Mouse (Mus musculus) liver, embryonic 12.5 days (tissue): ENCODE measurements around the gene Ugt1a8. TPM values are rescaled to one million over a fixed set of nuclear protein-coding genes. Genes with fewer than 3 reads are reported as not detected.
"Not testable (repeated sequence)": the region's sequence is repeated elsewhere in the genome, so short reads cannot be mapped to it uniquely, and the experiment has no call there.

ENCODE experiments used
- ATAC-seq: fragments of 200-750 bp; cut with Nextera tagmentation; 2 replicates; pipeline ENCODE4 v1.8.0; 2017; ENCODE audit warnings: moderate number of reproducible peaks, mild to moderate bottlenecking, moderate library complexity
- H3K27ac ChIP-seq: fragments of 300-500 bp; sonication (generic); 2 replicates; pipeline ENCODE4 v1.5.1; 2016; ENCODE audit warnings: mild to moderate bottlenecking
- H3K27me3 ChIP-seq: fragments of 300-500 bp; sonication (generic); replicated peaks from 2 replicates; pipeline ENCODE4 v1.6.1; 2016; ENCODE audit warnings: mild to moderate bottlenecking, moderate library complexity
- H3K36me3 ChIP-seq: fragments of 300-500 bp; sonication (generic); 2 replicates; pipeline ENCODE4 v1.6.1; 2016; ENCODE audit warnings: mild to moderate bottlenecking, moderate library complexity
- H3K4me1 ChIP-seq: fragments of 300-500 bp; sonication (generic); 2 replicates; pipeline ENCODE4 v1.6.1; 2016
- H3K4me2 ChIP-seq: fragments of 300-500 bp; sonication (generic); 2 replicates; pipeline ENCODE4 v1.6.1; 2016; ENCODE audit warnings: mild to moderate bottlenecking, moderate library complexity
- H3K4me3 ChIP-seq: fragments of 300-500 bp; sonication (generic); 2 replicates; pipeline ENCODE4 v1.5.1; 2016; ENCODE audit warnings: mild to moderate bottlenecking, moderate library complexity
- H3K9ac ChIP-seq: fragments of 300-500 bp; sonication (generic); 2 replicates; pipeline ENCODE4 v1.6.1; 2016; ENCODE audit warnings: mild to moderate bottlenecking, moderate library complexity
- H3K9me3 ChIP-seq: fragments of 300-500 bp; sonication (generic); replicated peaks from 2 replicates; pipeline ENCODE4 v1.6.1; 2016; ENCODE audit warnings: mild to moderate bottlenecking, moderate library complexity
- WGBS: fragments of 180-500 bp; shearing (Covaris S2); methylation state at CpG from one replicate; pipeline ENCODE4 v1.1.7; 2016; ENCODE audit not compliant: insufficient replicate concordance; 5-methylcytosine and 5-hydroxymethylcytosine counted together
- polyA plus RNA-seq: library from polyadenylated mRNA; unstranded; fragments of >200 nt; fragmentation: Nextera tagmentation; extraction: Ambion mirVana; gene quantifications from 2 replicates; pipeline ENCODE4 v1.2.1, GENCODE M21; 2016

Gene Ugt1a8
- polyA plus RNA-seq, 1 experiment from 2014 or later, result not detected

GRCm38 (mm10) chr1:88218051-88218450 lies 130.4 kb downstream of the Ugt1a8 start:
- 61% methylated on average over 9 of the region's 9 CpGs for WGBS
- Histone ChIP-seq H3K4me2 (no peak overlapping the region), H3K9me3 (peaks cover 41% of the 10 kb centered on the region), H3K36me3 (no peaks in the 10 kb centered on the region), H3K27ac (no peak overlapping the region), H3K27me3 (no peaks in the 10 kb centered on the region), H3K4me3 (no peak overlapping the region), H3K9ac (no peak overlapping the region), H3K4me1 (no peaks in the 10 kb centered on the region)
- ATAC-seq, result no peak

DNA sequence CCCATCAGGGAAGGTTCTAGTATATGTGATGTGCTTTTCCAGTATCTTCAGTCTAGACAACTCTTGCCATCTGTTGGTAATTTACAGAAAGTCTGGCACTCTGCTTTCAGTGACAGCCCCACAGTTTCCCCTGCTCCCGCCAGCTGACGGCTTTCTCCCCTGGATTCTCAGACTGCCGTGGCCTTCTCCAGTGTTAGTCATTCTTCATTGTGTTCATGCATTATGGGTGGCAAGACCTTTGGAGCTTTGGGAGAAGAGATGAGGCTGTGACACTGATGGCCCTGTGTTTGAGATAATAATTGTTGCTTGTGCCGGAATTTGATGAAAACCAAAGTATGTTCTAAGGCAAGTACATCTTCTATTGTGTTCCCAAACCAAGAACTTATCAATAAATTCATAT lies 131.0 kb downstream of the Ugt1a8 start:
- no peaks in the 10 kb centered on the region for H3K36me3 ChIP-seq
- H3K4me2 ChIP-seq, result no peak overlapping the region
- no peaks in the 10 kb centered on the region for H3K4me1 ChIP-seq
- no peak for ATAC-seq
- H3K9me3 ChIP-seq, result peaks cover 36% of the 10 kb centered on the region
- no peak overlapping the region for H3K27ac ChIP-seq
- H3K4me3 ChIP-seq, result no peak overlapping the region
- no peaks in the 10 kb centered on the region for H3K27me3 ChIP-seq
- no peak overlapping the region for H3K9ac ChIP-seq
- WGBS, result 40% methylated on average over 4 of the region's 4 CpGs

DNA sequence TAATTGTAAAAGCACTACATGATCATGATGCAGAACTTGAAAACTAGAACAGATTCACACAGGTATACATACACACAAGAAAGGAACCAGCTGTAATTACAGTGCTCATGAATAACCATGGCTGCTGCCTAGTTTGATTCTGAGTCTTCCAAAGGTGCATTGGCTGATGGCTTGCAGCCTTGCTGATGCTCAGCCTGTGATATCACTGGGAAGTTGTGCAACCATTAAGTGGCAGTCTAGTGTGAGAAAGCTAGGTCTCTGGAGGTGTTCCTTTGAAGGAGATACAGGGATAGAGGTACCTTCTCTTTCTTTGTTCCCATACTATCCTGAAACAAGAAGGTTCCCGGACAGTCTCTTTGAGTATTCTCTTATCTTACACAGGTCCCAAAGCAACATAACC lies 131.4 kb downstream of the Ugt1a8 start:
- Histone ChIP-seq H3K9ac (no peak overlapping the region), H3K4me3 (no peak overlapping the region), H3K27ac (no peak overlapping the region), H3K9me3 (peaks cover 31% of the 10 kb centered on the region), H3K4me2 (no peak overlapping the region), H3K4me1 (no peaks in the 10 kb centered on the region), H3K36me3 (no peaks in the 10 kb centered on the region), H3K27me3 (no peaks in the 10 kb centered on the region)
- no peak for ATAC-seq
- WGBS, result 15% methylated on average over 1 of the region's 1 CpGs

DNA sequence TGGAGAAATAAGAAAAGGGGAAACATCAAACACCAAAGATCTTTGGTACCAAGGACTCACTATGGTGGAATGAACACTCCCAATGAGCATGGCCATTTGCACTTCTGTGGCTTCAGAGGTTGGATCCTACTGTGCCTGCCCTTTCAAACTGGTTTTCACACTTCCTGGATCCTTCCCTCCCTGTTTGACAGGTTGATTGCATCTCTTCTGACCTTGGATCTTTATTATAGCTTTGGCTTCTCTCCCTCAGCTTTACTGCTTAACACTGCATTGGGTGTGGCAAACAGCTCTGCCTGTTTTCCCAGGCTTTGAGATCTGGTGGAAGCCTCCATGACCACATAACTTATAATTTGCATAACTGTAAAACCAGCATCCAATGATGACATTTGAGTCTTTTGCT lies 132.7 kb downstream of the Ugt1a8 start:
- no peak overlapping the region for H3K27ac ChIP-seq
- no peaks in the 10 kb centered on the region for H3K4me1 ChIP-seq
- no peak overlapping the region for H3K4me3 ChIP-seq
- H3K9me3 ChIP-seq, result peaks cover 21% of the 10 kb centered on the region
- no peaks in the 10 kb centered on the region for H3K27me3 ChIP-seq
- H3K4me2 ChIP-seq, result no peak overlapping the region
- H3K36me3 ChIP-seq, result no peaks in the 10 kb centered on the region
- no peak for ATAC-seq
- no peak overlapping the region for H3K9ac ChIP-seq

GRCm38 (mm10) chr1:88222216-88222615 lies 134.6 kb downstream of the Ugt1a8 start:
- Histone ChIP-seq H3K27me3 (no peaks in the 10 kb centered on the region), H3K4me2 (no peak overlapping the region), H3K4me1 (no peaks in the 10 kb centered on the region), H3K36me3 (no peaks in the 10 kb centered on the region), H3K4me3 (no peak overlapping the region), H3K27ac (no peak overlapping the region), H3K9ac (no peak overlapping the region), H3K9me3 (peaks cover 22% of the 10 kb centered on the region)
- no peak for ATAC-seq
- 38% methylated on average over 2 of the region's 2 CpGs for WGBS

GRCm38 (mm10) chr1:88223011-88223515 lies 135.4 kb downstream of the Ugt1a8 start:
- ATAC-seq, H3K36me3 ChIP-seq, H3K27ac ChIP-seq, H3K4me2 ChIP-seq, H3K4me1 ChIP-seq, H3K9ac ChIP-seq, H3K27me3 ChIP-seq, H3K4me3 ChIP-seq: not testable (repeated sequence)
- peaks cover 24% of the 10 kb centered on the region for H3K9me3 ChIP-seq

GRCm38 (mm10) chr1:88223591-88223990 lies 136.0 kb downstream of the Ugt1a8 start:
- WGBS, result 28% methylated on average over 1 of the region's 1 CpGs
- H3K4me1 ChIP-seq, result no peaks in the 10 kb centered on the region
- H3K4me2 ChIP-seq, result no peak overlapping the region
- H3K9ac ChIP-seq, result no peak overlapping the region
- H3K36me3 ChIP-seq, result no peaks in the 10 kb centered on the region
- ATAC-seq, result no peak
- no peak overlapping the region for H3K27ac ChIP-seq
- H3K27me3 ChIP-seq, result no peaks in the 10 kb centered on the region
- H3K9me3 ChIP-seq, result peaks cover 28% of the 10 kb centered on the region
- no peak overlapping the region for H3K4me3 ChIP-seq

GRCm38 (mm10) chr1:88224029-88224776 lies 136.6 kb downstream of the Ugt1a8 start:
- no peak for ATAC-seq
- 48% methylated on average over 2 of the region's 2 CpGs for whole genome bisulfite sequencing
- Histone ChIP-seq H3K27ac (no peak overlapping the region), H3K4me2 (no peak overlapping the region), H3K4me1 (no peaks in the 10 kb centered on the region), H3K9ac (no peak overlapping the region), H3K27me3 (no peaks in the 10 kb centered on the region), H3K4me3 (no peak overlapping the region), H3K36me3 (no peaks in the 10 kb centered on the region), H3K9me3 (peaks cover 32% of the 10 kb centered on the region)

DNA sequence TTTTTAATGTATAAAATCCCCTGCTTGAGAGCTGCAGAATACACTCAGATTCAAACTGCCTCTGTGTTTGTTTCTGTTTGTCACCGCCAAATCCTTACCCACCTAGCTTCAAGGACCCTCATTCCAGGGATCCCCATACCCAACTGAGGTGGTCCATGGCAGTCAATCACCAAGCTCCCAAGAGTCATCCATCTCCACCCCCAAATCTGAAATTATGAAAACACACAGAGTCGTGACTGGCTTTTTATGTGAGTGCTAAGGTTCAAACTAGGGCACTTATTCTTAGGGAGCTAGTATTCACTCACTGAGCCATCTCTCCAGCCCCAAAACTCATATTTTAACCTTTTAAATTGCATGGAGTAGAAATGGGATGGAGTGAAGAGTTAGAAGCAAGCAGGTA lies 137.7 kb downstream of the Ugt1a8 start:
- not testable (repeated sequence) for H3K27me3 ChIP-seq, H3K4me2 ChIP-seq, H3K9ac ChIP-seq, H3K4me1 ChIP-seq, ATAC-seq, H3K27ac ChIP-seq, H3K36me3 ChIP-seq, H3K4me3 ChIP-seq
- WGBS, result 21% methylated on average over 2 of the region's 2 CpGs
- peaks cover 42% of the 10 kb centered on the region for H3K9me3 ChIP-seq

GRCm38 (mm10) chr1:88225741-88226140 lies 138.1 kb downstream of the Ugt1a8 start:
- Histone ChIP-seq H3K36me3 (no peaks in the 10 kb centered on the region), H3K27me3 (no peaks in the 10 kb centered on the region), H3K4me2 (no peak overlapping the region), H3K27ac (no peak overlapping the region), H3K4me3 (no peak overlapping the region), H3K4me1 (no peaks in the 10 kb centered on the region), H3K9ac (no peak overlapping the region), H3K9me3 (peaks cover 47% of the 10 kb centered on the region)
- ATAC-seq, result no peak

DNA sequence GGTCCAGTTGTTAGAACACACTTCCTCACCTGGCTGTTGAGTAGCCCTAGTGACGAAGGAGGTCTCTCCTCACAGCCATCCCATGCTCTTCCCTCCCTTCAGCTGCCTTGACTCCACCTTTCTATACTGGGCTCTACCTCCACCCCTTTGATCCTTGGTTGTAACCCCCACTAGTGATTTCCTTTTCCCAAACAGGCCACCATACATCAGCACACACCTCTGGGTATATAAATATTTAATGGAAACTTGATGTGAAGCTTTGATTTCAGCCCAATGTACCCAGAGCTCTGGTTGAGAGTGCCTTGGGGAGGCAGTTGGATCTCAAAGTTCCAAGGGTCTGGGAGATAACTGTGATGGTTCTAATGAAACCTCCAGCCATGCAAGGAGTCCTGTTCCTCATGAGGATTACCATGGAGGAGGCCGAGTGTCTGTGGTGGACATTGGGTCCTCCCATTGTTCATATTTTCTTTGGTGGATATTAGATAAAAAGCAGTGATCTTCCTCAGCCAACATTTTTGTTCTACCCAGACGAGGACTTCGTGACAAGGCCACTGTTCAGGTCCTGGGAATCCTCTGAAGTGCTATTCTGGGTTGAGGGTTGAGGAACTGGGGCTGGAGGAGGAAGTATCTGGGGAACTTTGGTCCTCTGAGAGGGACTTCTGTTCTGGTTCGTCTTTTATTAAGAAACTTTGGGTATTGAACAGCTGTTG lies 139.2 kb downstream of the Ugt1a8 start, which contains the start of gene Mroh2a:
TSS of gene Mroh2a (plus strand) at position 317 of the 710 bp plus-strand sequence.
- Histone ChIP-seq H3K27ac (no peak within 1 kb of the TSS), H3K36me3 (no peaks in the 10 kb centered on the region), H3K4me1 (no peaks in the 10 kb centered on the region), H3K9ac (no peak within 1 kb of the TSS), H3K4me3 (no peak within 1 kb of the TSS), H3K9me3 (peaks cover 58% of the 10 kb centered on the region), H3K27me3 (no peaks in the 10 kb centered on the region), H3K4me2 (no peak within 1 kb of the TSS)
- 35% methylated on average over 5 of the region's 5 CpGs for WGBS
- ATAC-seq, result no peak

- Histone ChIP-seq H3K4me3 (no peak overlapping the region), H3K36me3 (no peaks in the 10 kb centered on the region), H3K4me2 (no peak overlapping the region), H3K27me3 (no peaks in the 10 kb centered on the region), H3K4me1 (no peaks in the 10 kb centered on the region), H3K9me3 (peaks cover 63% of the 10 kb centered on the region), H3K9ac (no peak overlapping the region), H3K27ac (no peak overlapping the region)
- 41% methylated on average over 2 of the region's 2 CpGs for WGBS
- no peak for ATAC-seq
Observed at GRCm38 (mm10) chr1:88227482-88227881, 139.9 kb downstream of the Ugt1a8 start.
